Mouse (Mus musculus): ENCODE results near the gene Rnf213.
A peak's percentile ranks its signal among the peaks of the same experiment; 100 is the strongest.

- TF ChIP-seq GATA1 (IDR thresholded peaks at IDR 0.05; ENCODE audit: borderline replicate concordance, low read length) (no peak), CTCF (IDR thresholded peaks at IDR 0.05; ENCODE audit: low read depth, low read length) (peak; percentile 74; the same call in 1 of the 2 replicates), POLR2AphosphoS5 (IDR thresholded peaks at IDR 0.05; ENCODE audit: insufficient replicate concordance, low read depth, low read length) (no peak), TAL1 (conservative IDR thresholded peaks at IDR 0.05; ENCODE audit: low read depth, low read length) (no peak), GATA2 (IDR thresholded peaks at IDR 0.05; ENCODE audit: borderline replicate concordance, low read depth, low read length) (no peak)
These were observed 98.2 kb downstream of the Rnf213 start, which contains the start of gene Endov for GRCm38 (mm10) chr11:119490861-119491689.
